12 mouse cellular contexts compared by ENCODE assay signal in genomic region chr19:45232443-45233410, GRCm38 (mm10). TPM values are rescaled to one million over a fixed set of nuclear protein-coding genes. Genes with fewer than 3 reads are reported as not detected.
DNase-seq lines count a peak whose midpoint lies in the region; ATAC-seq and TF ChIP-seq lines count a peak whose summit lies in the region.
"Had no signal": no experiment of that assay in that cellular context is flagged by ENCODE, and none has a peak within 500 bp of the region (broad histone marks: within the 10 kb centered on the region; RNA-seq: fewer than 3 reads in every experiment).

No protein-coding gene starts in this region.

- no peak for ATAC-seq in heart, embryonic 13.5 days (ENCODE audit: extremely low read depth, insufficient number of reproducible peaks, low FRiP score, low TSS enrichment)
- no peak for ATAC-seq in heart, embryonic 16.5 days (replicated peaks; ENCODE audit: extremely low read depth, insufficient read depth, low FRiP score)
- ATAC-seq in limb, embryonic 13.5 days (ENCODE audit: low FRiP score, low read depth), result no peak

- WGBS in heart, embryonic 13.5 days, result under 1% methylated on average over 42 of the region's 42 CpGs
- WGBS in heart, embryonic 16.5 days, result 3% methylated on average over 41 of the region's 42 CpGs
- WGBS in limb, embryonic 13.5 days, result 1% methylated on average over 42 of the region's 42 CpGs

- no peak overlapping the region for H3K27ac ChIP-seq in heart, embryonic 13.5 days (replicated peaks)
- no peak overlapping the region for H3K27ac ChIP-seq in heart, embryonic 16.5 days (ENCODE audit: low read length)
- no peak overlapping the region for H3K27ac ChIP-seq in limb, embryonic 13.5 days

- H3K36me3 ChIP-seq in heart, embryonic 13.5 days, result no peaks in the 10 kb centered on the region
- no peaks in the 10 kb centered on the region for H3K36me3 ChIP-seq in E14TG2a.4 (ENCODE audit: insufficient read depth, low read length)
- no peaks in the 10 kb centered on the region for H3K36me3 ChIP-seq in heart, embryonic 16.5 days (ENCODE audit: control insufficient read depth, insufficient read depth)
- H3K36me3 ChIP-seq in limb, embryonic 13.5 days, result no peaks in the 10 kb centered on the region

- peaks cover 99% of the 10 kb centered on the region for H3K27me3 ChIP-seq in heart, embryonic 13.5 days (replicated peaks)
- H3K27me3 ChIP-seq in E14TG2a.4 (ENCODE audit: insufficient read depth, low read length), result peaks cover 95% of the 10 kb centered on the region
- peaks cover 66% of the 10 kb centered on the region for H3K27me3 ChIP-seq in heart, embryonic 16.5 days (ENCODE audit: control insufficient read depth, insufficient read depth, low read length)
- H3K27me3 ChIP-seq in limb, embryonic 13.5 days, result peaks cover 98% of the 10 kb centered on the region

- peak overlapping the region; percentile 46 for H3K4me2 ChIP-seq in heart, embryonic 13.5 days
- no peak overlapping the region for H3K4me2 ChIP-seq in heart, embryonic 16.5 days (ENCODE audit: low read depth, low read length)
- peak overlapping the region; percentile 65 for H3K4me2 ChIP-seq in limb, embryonic 13.5 days (replicated peaks)

- no peaks in the 10 kb centered on the region for H3K9me3 ChIP-seq in heart, embryonic 13.5 days
- peaks cover 9% of the 10 kb centered on the region for H3K9me3 ChIP-seq in E14TG2a.4 (ENCODE audit: low read length)
- H3K9me3 ChIP-seq in heart, embryonic 16.5 days (replicated peaks; ENCODE audit: control insufficient read depth, low read length), result no peaks in the 10 kb centered on the region
- H3K9me3 ChIP-seq in limb, embryonic 13.5 days, result no peaks in the 10 kb centered on the region

- DNase-seq in heart, adult 11 months, result no peak
- no peak for DNase-seq in cerebellum, adult 18-20 months
- no peak for DNase-seq in layer of hippocampus, adult 8-10 months (ENCODE audit: low spot score in 2 of 2)
- DNase-seq in right cerebral cortex, postnatal 10 days (ENCODE audit: low spot score in 2 of 2), result no peak
- DNase-seq: adrenal gland, postnatal 14 days had no signal

- TF ChIP-seq CTCF in E14TG2a.4 (conservative IDR thresholded peaks at IDR 0.05; ENCODE audit: low read length), result no peak

- no peak overlapping the region; the same call in 1 of the 2 replicates for H3K9ac ChIP-seq in heart, embryonic 13.5 days
- no peak overlapping the region for H3K9ac ChIP-seq in heart, embryonic 16.5 days (ENCODE audit: low read length)
- no peak overlapping the region for H3K9ac ChIP-seq in limb, embryonic 13.5 days

- H3K4me1 ChIP-seq in heart, embryonic 13.5 days, result peaks cover 60% of the 10 kb centered on the region
- H3K4me1 ChIP-seq in E14TG2a.4 (replicated peaks; ENCODE audit: low read depth, low read length), result peaks cover 51% of the 10 kb centered on the region
- peaks cover 25% of the 10 kb centered on the region for H3K4me1 ChIP-seq in heart, embryonic 16.5 days (ENCODE audit: control insufficient read depth, insufficient read depth, low read length)
- peaks cover 46% of the 10 kb centered on the region for H3K4me1 ChIP-seq in limb, embryonic 13.5 days

- H3K4me3 ChIP-seq in heart, embryonic 13.5 days, result peak overlapping the region; percentile 32
- H3K4me3 ChIP-seq in E14TG2a.4 (replicated peaks; ENCODE audit: low read length), result peak overlapping the region; percentile 39; the same call in 1 of the 2 replicates
- H3K4me3 ChIP-seq in heart, embryonic 16.5 days (ENCODE audit: low read length), result peak overlapping the region; percentile 21; the same call in 1 of the 2 replicates
- H3K4me3 ChIP-seq in limb, embryonic 13.5 days, result peak overlapping the region; percentile 41

RNA-seq across cellular contexts. Expression of gene Lbx1, which starts 2.9 kb away (rescaled TPM):
- not detected in 2 replicates for polyA plus RNA-seq in heart, embryonic 13.5 days (2015; fragmentation: Nextera tagmentation; extraction: Ambion mirVana)
- not detected in 2 replicates for polyA plus RNA-seq in heart, embryonic 16.5 days (2015; fragmentation: Nextera tagmentation; extraction: Ambion mirVana)
- polyA plus RNA-seq in limb, embryonic 13.5 days (2015; fragmentation: Nextera tagmentation; extraction: Ambion mirVana), result 1.4 and 1.5 TPM in 2 replicates
- total RNA-seq in layer of hippocampus, adult 8-10 months (2022), result not detected
- total RNA-seq: adrenal gland, postnatal 14 days; neutrophil, adult 5-6 weeks had no signal
- polyA plus RNA-seq: heart, embryonic 14.5 days; liver, adult 2 months had no signal
